Mouse (Mus musculus): ENCODE results near the gene Gm9964.
"Not testable (repeated sequence)": the region's sequence is repeated elsewhere in the genome, so short reads cannot be mapped to it uniquely, and the experiment has no call there.

Gene Gm9964

DNA sequence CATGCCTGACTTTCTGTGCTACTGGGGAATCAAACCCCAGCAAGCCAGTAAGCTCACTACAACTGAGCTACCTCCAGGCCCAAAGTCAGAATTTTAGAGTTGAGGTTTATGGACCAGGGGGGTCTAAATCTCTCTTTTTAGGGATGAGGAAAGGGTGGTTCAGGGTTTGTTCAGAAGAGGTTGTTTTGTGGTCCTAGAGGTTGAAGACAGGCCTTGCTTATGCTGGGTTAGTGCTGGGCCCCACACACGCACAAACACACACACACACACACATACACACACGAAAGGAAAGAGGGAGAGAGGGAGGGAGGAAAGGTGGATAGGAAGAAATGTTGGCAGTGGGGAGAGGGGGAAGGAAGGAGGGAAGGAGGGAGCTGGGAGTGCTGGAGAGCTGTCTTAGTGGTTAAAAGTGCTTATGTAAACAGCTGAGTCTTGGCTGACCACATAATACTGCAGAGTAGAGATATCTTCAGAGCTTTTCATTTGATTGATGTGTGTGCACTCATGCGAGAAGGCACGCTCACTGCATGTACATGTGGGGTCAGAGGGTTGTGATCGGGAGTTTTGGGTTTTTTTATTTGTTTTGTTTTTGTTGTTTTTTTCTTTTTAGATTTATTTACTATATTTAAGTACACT, at the start of gene Gm9964:
Gene Gm9964 (minus strand): TSS at position 51 of the 636 bp plus-strand sequence.
- no peak for DNase-seq (ENCODE audit: low read depth, low spot score)

DNA sequence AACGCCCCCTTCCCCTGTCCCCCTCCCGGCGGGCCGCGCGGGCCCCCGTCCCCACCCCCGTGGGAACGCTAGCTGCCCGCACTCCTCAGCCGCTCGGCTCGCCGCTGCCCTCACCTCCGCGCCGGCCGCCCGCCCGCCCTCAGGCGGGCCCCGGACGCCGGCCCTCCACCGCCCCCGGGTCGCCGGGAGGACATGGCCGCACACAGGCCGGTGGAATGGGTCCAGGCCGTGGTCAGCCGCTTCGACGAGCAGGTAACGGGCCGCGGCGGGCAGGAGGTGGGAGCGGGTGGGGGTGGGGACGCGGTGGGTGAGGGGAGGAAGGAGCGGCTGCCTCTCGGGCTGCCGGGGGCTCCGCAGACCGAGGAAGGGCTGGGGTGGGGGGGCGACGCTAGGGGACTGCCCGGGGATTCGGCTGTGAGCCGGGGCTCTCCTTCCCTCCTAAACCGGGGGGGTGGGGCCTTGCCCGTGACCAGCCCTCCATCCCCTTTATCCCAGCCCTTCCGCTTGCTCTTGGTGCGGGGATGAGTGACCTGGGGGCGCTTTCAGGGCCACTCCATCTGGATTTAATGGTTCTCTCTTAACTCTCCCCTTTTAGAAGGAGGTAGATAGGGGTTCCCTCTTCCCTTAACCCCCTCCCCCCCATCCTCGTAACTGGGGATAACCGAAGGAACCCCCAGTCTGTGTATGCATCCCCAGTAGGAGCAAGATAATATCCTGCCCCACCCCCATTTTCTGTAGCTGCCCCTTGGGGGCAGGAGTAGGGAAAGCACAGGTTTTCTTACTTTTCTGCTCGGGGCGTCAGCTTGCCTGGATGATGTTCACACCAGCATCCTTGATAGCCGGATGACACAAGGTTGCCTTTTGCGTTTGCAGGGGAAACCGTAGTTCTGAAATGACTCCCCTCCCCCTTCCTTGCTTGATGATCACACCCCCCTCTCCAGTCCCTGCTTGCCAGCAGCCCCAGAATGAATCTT, 43.4 kb upstream of the Gm9964 start:
- DNase-seq (ENCODE audit: low read depth, low spot score): no peak

DNA sequence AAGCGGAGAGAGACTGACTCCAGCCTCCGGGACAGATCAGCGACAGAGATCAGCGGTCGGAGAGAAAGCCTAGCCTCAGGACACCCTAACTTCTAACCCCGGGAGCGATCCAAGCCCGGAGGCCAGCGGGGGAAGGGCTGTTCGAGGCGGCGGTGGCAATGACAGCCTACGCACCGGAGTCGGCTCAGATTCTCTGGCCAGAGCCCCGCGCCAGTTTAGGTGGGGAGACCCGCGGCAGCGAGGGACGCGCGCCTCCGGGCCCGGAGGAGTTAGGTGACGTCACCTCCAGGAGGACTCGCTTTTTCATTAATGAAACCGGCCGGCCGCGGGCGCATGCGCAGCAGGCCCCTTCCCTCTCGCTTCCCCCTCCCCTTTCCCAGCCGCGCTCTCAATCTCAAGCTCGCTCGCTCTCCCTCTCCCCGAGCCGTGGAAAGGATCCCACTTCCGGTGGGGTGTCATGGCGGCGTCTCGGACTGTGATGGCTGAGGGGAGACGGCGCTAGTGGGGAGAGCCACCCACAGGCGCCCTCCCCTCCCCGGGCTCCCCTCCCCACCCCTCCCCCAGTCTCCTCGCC, 42.6 kb upstream of the Gm9964 start, which contains the start of gene Nf1:
Gene Nf1 (plus strand): TSS at position 460 of the 574 bp plus-strand sequence.
- DNase-seq (ENCODE audit: low read depth, low spot score): peak; percentile 97

DNA sequence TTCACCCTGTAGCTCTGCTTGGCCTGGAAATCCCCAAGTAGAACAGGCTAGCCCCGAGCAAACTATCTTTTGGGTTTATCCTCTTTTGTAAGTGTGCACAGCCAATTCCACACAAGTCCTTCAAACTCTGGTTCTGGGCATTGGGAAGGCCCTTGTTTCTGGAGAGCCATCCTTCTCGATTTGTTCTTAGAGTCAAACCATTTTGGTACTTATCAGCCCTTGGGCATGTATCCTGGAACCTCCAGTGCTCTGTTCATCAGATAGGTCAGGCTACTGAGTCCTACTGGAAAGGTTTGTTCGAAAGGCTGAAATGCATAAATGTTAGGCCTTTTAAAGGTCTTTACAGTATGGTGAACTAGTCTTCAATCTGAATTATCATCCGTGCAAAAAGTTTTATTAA, 41.9 kb upstream of the Gm9964 start:
- no peak for DNase-seq (ENCODE audit: low read depth, low spot score)

DNA sequence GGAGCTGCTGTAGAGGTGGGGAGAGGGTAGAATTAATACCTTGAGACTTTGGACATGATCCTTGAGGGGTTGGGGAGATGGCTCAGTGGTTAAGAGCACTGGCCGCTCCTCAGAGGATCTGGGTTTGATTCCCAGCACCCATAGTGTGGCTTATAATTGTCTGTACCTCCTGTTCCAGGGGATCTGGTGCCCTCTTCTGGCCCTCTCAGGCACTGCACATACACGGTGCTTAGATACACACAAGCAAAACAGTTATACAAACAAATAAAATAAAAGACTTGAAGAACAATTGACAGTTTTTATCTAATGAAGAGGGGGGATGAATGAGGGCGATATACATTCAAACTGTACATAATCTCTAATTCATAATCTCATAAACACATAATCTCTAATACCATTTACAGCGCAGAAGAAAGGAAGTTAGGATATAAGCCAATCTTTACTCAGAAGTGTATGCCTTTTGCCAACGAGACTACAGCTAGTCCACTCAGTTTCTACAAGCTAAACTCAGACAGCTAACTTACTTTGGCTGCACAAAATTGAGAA, 40.1 kb upstream of the Gm9964 start:
- DNase-seq (ENCODE audit: low read depth, low spot score): no peak

DNA sequence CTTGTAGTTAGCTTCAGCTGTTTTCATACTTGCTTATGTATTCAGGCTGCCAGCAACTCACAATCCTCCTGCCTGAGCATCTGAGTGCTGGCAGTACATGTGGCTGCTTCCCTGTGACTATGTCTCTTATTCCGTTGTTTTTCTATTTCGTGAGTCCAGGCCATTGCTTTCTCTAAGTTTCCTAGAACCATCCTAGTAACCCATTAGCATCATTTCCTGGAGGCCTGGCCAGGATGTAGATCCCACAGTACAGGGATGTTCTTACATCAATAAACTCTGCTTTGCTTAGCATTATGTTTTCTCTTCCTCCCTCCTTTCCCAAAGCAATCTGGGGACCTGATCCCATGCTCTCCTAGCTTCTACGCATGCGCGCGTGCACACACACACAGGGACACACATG, 38.4 kb upstream of the Gm9964 start:
- no peak for DNase-seq (ENCODE audit: low read depth, low spot score)

DNA sequence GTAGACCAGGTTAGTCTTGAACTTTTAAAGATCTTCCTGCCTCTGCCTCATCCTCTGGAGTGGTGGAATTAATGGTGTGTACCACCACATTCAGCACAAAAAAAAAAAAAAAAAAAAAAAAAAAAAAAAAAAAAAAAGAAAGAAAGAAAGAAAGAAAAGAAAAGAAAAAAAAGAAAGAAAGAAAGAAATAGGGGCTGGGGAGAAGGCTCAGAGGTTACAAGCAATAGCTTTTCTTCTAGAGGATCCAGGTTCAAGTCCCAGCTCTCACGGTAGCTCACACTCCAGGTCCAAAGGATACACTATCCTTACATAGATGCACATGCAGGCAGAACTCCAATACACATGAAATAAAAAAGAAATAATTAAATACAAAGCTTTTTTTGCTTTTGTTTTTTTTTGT, 32.9 kb upstream of the Gm9964 start:
- no peak for DNase-seq (ENCODE audit: low read depth, low spot score)

DNA sequence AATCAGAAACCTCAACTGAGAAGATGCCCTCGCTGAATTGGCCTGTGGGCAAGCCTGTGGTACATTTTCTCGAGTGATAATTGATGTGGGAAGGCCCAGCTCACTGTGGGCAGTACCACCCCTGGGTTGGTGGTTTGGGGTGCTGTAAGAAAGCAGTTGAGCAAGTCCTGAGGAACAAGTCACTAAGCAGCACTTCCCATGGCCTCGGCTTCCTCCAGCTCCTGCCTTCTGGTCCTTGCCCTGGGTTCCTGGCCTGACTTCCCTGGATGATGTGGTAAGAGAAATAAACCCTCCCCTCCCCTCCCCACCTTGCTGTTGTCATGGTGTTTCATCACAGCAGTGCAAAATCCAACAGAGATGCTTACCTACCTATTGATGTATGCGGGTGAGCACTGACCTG, 31.4 kb upstream of the Gm9964 start:
- DNase-seq (ENCODE audit: low read depth, low spot score): no peak

DNA sequence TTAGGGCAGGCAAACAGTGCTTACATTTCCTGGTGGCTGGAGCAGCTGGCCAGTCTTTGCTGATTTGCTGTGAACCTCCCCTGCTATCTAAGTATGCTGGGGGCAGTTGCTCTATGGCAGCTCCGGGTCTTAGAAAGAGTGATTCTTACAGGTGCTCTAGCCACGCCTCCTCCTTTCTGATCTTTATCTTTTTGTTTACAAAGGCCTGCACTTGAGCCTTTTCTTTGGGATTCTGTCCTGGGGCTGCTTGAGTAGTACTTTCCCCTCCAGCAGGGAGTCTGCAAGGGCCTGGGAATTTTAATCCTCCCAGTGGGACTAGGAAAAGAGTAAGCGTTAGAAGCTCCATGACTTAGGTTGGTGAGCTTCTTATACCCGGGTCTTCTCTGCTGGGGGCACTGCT, 30.4 kb upstream of the Gm9964 start:
- DNase-seq (ENCODE audit: low read depth, low spot score): no peak

DNA sequence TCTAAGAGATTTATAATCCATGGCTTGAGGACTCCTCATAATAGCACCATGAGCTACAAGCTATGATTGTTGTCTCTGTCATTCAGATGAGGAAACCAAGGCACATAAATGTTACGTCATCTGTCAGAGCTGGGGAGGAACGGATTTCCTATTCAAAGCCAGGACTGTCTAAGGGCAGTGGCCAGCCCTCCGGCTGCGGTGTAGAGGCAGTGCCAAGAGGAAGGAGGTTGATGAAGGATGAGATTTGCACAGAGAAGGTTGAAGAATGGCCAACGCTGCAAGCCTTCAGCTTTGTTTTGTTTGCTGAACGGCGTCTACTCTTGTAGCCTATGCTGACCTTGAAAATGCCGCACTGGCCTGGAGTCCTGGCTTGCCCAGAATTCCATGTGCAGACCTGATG, 29.0 kb upstream of the Gm9964 start:
- DNase-seq (ENCODE audit: low read depth, low spot score): no peak

DNA sequence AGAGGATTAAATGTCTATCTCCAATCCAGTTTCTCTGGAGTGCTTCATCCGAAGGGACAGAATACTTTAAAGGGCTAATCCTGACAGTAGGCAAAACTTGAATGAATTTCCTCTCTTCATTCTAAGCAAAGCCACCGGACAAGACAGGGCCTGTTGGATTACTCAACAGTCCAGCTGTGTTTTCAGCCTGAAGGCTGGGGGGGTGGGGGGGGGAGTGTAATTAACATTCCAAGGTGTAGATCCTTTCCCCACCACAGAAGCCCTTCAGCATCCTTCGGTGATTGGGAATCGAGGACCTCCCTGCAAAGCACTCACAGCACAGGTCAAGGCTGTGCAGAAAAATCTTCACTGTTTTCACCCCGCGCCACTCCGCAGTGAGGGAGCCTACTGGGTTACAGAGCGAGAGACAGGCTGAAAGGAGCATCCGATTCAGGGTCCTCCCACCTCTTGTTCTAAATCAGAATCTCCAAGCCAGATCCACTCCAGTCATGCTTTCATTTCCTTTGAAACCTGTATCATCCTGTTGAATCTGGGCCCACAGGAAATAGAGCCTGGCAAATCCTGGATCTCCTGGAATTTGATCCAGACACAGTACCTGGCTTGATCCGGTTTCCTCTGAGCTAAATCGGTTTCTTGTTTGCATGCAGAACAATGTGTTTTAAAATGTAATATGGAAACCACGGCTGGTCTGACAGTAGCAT, 27.4 kb upstream of the Gm9964 start:
- no peak for DNase-seq (ENCODE audit: low read depth, low spot score)

DNA sequence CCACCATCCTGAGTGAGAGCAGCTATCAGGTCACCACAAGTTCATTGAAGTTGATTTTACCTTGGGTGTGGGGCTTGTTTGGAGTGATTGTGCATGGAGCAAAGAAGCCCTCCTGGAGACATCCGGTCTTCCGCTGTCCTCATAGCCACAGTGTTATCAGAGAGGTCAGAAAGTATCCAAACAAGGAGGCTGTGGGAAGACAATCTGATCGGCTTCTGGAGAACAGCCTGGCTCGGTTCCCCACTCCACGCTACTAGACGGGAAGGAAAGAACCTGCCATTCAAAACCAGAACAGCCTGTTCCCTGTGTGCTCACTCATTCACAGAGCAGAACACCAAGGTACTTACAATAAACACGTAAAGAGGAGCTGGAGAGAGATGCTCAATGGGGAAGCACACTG, 23.1 kb upstream of the Gm9964 start:
- no peak for DNase-seq (ENCODE audit: low read depth, low spot score)

DNA sequence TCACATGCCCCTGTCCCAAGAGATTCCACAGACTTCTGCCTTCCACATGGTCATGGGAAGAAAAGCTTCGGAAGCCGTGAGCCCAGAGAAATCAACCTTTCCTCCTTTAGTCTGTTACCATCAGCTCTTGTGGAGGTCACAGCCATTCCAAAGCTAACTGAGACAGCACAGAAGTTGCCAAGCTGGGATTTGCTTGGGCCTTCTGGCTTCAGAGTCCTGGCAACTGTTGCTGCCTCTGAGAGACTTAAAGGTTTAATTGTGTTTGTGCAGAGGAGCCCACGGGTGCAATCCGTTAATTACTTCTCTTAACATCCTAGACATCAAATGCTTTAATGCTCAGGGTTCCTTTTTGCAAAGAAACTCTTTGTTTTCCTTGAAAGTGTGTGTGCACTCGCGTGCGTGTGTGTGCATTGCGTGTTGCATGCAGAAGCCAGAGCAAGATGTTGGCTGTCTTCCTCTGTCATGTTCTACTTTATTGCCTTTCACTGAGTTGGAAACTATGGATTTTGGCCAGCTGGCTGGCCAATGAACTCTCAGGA, 20.2 kb upstream of the Gm9964 start:
- no peak for DNase-seq (ENCODE audit: low read depth, low spot score)

DNA sequence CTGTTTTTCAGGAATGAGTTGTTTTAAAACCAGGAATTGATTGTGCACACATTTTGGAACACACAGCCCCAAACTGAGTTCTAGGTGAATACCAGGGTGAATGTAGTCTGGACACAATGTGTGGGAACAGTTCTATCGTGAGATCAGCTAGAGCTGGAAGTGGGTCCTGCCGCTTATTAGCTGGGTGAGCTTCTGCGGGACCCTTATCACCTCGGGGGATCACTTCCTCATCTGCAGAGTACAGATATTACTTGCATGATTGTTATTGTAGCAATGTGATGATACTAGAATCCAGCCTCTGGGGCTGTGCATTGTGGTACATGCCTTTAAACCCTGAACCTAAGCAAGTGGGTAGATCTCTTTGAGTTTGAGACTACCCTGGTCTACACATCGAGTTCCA, 13.8 kb upstream of the Gm9964 start:
- no peak for DNase-seq (ENCODE audit: low read depth, low spot score)

DNA sequence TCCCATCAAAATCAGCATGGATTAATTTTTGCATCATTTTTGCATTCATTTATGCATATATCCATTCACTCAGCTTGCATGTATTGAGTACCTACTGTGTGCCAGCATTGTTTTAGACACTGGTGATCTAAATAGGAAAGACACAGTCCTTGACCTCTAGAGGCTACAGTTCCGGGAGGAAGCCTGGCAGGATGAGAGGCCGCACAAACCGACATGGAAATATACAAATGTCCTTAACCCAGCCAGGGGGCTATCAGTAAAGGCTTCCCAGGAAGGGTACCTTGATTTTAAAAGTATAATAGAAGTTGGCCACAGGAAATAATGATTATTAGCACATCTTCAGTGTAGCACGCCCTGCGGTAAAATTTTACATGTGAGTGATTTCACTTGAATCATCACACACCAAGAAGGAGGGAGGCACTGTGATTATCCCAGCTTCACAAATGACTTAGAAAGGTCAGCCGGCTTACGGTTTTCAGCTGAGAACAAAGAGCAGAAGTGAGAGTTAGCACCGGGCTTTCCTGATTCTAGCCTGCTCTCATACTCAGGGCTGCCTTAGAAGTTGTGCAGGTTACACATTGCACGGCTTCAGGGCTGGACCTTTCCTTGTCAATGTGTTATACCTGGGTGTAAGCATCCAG, 11.0 kb upstream of the Gm9964 start:
- DNase-seq (ENCODE audit: low read depth, low spot score): no peak

DNA sequence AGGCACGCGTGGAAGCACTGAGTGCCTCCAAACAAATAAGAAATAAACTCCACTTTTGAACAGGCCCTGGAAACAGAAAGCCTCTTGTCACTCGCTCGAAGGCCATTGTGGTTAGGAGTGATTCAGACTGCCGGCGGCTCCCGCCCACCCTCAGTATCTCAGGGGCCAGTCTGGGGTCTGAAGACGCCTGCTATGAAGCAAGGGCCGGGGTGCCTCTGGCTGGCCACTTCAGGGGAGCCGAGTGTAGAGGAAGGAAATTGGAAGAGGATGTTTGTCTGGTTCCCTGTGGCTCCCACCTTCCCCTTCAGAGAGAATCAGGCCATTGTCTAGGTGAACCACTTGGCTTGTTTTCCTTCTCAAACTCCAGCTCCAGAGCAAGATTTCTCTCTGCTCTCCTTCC, 10.3 kb upstream of the Gm9964 start:
- DNase-seq (ENCODE audit: low read depth, low spot score): no peak

DNA sequence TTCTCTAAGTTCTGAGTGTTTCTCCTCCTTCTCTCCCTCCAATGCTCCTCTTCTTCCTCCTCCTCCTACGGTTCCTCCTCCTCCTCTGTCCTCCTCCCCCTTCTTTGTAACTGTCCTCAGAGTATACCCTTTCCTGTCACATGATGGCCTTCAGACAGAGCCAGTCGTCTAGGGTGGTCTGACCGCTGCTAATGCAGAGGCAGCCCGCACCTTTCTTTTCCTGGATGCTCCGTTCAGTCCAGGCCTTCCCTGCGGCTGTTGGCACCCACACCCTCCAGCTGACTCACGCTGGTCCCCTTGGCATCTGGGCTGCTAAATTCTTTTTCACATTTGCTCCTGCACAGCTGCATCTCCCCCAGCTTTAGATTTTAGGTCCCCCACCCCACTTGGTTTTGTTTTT, 9.8 kb upstream of the Gm9964 start:
- DNase-seq (ENCODE audit: low read depth, low spot score): no peak

DNA sequence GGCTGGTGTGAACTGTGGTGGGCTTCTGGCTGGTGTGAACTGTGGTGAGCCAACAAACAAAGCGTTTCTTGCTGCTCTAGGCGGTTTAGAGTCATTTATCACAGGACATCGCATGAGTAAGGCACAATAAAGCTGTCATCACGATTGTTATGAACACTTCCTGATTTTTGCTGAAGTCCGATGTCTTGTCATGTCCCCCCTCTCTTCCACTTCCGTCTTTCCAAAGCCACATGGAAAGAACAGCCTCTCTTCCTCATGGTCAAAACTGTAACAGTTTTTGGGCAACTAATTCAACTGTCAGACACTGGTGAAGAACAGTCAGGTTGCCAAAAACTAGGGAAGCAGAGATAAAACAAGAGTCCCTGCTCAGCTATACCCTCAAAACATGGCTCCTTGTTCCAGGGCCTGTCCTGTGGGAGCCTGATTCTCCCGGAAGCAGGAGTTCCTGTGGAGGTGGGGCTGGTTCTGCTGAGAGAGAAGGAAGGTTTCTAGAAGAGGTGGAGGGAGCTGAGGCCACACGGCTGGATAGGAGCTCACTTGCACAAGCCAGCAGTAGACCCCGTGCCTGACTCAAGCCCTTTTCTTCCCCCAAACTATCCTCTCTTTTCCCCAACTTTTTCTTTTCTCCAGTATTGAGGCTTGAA, 9.1 kb upstream of the Gm9964 start:
- no peak for DNase-seq (ENCODE audit: low read depth, low spot score)

DNA sequence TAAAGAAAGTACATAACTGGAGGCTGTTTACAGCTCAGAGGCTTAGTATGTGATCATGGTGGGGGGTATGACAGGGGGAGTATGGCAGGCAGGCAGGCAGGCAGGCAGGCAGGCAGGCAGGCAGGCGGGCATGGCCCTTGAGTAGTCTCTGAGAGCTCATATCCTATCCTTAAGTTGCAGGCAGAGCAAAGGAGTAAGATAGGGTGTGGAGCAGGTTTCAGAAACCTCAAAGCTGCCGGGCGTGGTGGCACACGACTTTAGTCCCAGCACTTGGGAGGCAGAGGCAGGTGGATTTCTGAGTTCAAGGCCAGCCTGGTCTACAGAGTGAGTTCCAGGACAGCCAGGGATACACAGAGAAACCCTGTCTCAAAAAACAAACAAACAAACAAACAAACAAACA, 7.5 kb upstream of the Gm9964 start:
- DNase-seq (ENCODE audit: low read depth, low spot score): not testable (repeated sequence)

DNA sequence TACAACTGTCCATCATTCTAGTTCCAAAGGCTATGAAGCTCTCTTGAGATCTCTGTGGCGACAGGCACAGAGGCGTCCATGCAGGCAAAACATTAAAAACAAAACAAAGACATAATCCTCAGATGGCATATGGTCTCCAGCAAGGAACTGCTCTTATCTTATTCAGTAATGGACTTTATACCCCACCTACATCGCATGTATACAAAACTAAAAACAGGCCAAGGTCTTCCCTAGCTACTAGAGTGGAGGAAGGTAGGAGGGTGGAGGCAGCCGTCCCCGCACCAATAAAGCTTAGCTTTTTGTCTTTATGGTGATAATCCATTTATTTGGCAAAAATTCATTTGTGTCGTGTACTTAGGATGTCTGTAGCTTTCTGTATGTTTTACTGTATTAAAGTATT, 6.4 kb upstream of the Gm9964 start:
- no peak for DNase-seq (ENCODE audit: low read depth, low spot score)

All from WW6 (cell line).